Mouse (Mus musculus) heart, adult 2 months (tissue): ENCODE measurements around the gene Grik4.

Source experiments
- CTCF ChIP-seq: fragments of 200-600 bp; IDR thresholded peaks from 2 replicates; pipeline ENCODE4 v1.8.1; 2022; ENCODE audit warnings: antibody characterized with exemption, mild to moderate bottlenecking, moderate library complexity
- EP300 ChIP-seq: fragments of 200-500 bp; IDR thresholded peaks from 2 replicates; pipeline ENCODE4 v1.6.1; 2011; ENCODE audit warnings: low read depth, low read length, control low read depth; ENCODE audit not compliant: insufficient read depth
- POLR2A ChIP-seq: fragments of 200-500 bp; IDR thresholded peaks from 2 replicates; pipeline ENCODE4 v1.6.1; 2011; ENCODE audit warnings: mild to moderate bottlenecking, low read depth, low read length, control low read depth; ENCODE audit not compliant: insufficient read depth

DNA sequence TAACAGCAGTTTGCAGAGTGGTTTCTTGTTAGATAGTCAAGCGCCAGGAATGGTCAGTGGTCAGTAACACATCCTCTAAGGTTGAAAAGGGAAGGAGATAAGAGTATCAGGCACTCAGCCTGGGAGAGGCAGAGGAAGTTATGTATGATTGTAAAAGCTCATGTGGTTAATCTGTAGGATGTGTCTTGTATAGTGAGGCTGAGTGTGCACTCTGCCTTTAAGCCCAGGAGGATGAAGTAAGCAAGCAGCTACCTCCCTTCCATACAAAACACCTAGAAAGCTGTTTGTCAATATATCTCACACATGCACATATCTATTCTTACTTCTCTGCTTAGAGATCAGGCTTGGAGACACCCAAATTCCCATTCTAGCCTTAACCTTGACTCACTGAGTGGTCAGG lies 389.1 kb downstream of the Grik4 start:
- no peak for TF ChIP-seq CTCF
- TF ChIP-seq POLR2A, result no peak
- TF ChIP-seq EP300, result no peak
